Mouse (Mus musculus) midbrain, postnatal 0 days (tissue): ENCODE measurements around the gene Dtnb. TPM values are rescaled to one million over a fixed set of nuclear protein-coding genes. Genes with fewer than 3 reads are reported as not detected.

Experiments used
- ATAC-seq: fragments of 200-750 bp; cut with Nextera tagmentation; 2 replicates; pipeline ENCODE4 v1.8.0; 2017; ENCODE audit warnings: moderate number of reproducible peaks, mild to moderate bottlenecking, moderate TSS enrichment, moderate library complexity; ENCODE audit not compliant: low FRiP score
- DNase-seq: peaks from one replicate; pipeline ENCODE4 v3.0.0-alpha.2; 2015; ENCODE audit warnings: low spot score
- H3K27ac ChIP-seq: fragments of 300-500 bp; sonication (generic); 2 replicates; pipeline ENCODE4 v1.5.1; 2014; ENCODE audit warnings: low read depth, mild to moderate bottlenecking, low read length, mixed read lengths
- H3K27me3 ChIP-seq: fragments of 300-500 bp; sonication (generic); 2 replicates; pipeline ENCODE4 v1.6.1; 2014; ENCODE audit warnings: low read length, control low read depth, mixed read lengths; ENCODE audit not compliant: insufficient read depth
- H3K36me3 ChIP-seq: fragments of 300-500 bp; sonication (generic); 2 replicates; pipeline ENCODE4 v1.6.1; 2014; ENCODE audit warnings: low read length, control low read depth, mixed read lengths; ENCODE audit not compliant: insufficient read depth
- H3K4me1 ChIP-seq: fragments of 300-500 bp; sonication (generic); 2 replicates; pipeline ENCODE4 v1.6.1; 2014; ENCODE audit warnings: mild to moderate bottlenecking, control low read depth, antibody characterized with exemption, low read length, mixed read lengths; ENCODE audit not compliant: insufficient read depth
- H3K4me2 ChIP-seq: fragments of 300-500 bp; sonication (generic); 2 replicates; pipeline ENCODE4 v1.6.1; 2014; ENCODE audit warnings: low read depth, mild to moderate bottlenecking, low read length, mixed read lengths; ENCODE audit not compliant: poor library complexity, severe bottlenecking
- H3K4me3 ChIP-seq: fragments of 300-500 bp; sonication (generic); 2 replicates; pipeline ENCODE4 v1.5.1; 2014; ENCODE audit warnings: low read depth, mild to moderate bottlenecking, low read length, moderate library complexity
- H3K9ac ChIP-seq: fragments of 300-500 bp; sonication (generic); replicated peaks from 2 replicates; pipeline ENCODE4 v1.6.1; 2014; ENCODE audit warnings: mild to moderate bottlenecking, low read length, moderate library complexity, mixed read lengths; ENCODE audit not compliant: poor library complexity, severe bottlenecking
- H3K9me3 ChIP-seq: fragments of 300-500 bp; sonication (generic); 2 replicates; pipeline ENCODE4 v1.6.1; 2016; ENCODE audit warnings: low read length, control low read depth
- CTCF ChIP-seq: IDR thresholded peaks from 2 replicates; pipeline ENCODE4 v1.5.1; 2016; ENCODE audit warnings: antibody characterized with exemption, mild to moderate bottlenecking
- WGBS: fragments of 180-500 bp; shearing (Covaris S2); extraction: QIAGEN DNeasy Blood & Tissue Kit; methylation state at CpG from one replicate; pipeline ENCODE4 v1.1.7; 2014; 5-methylcytosine and 5-hydroxymethylcytosine counted together
- polyA plus RNA-seq: library from polyadenylated mRNA; unstranded; fragments of >200 nt; fragmentation: Nextera tagmentation; extraction: Ambion mirVana; gene quantifications from 2 replicates; pipeline ENCODE4 v1.2.1, GENCODE M21; 2015
- total RNA-seq: library from RNA; depleted of rRNA; stranded (reverse); fragments of >200 nt; gene quantifications from 2 replicates; pipeline ENCODE4 v1.2.3, GENCODE M21; 2014

Dtnb gene
- total and polyA plus RNA-seq, 2 experiments from 2014 or later = 52.0 to 57.3 TPM

DNA sequence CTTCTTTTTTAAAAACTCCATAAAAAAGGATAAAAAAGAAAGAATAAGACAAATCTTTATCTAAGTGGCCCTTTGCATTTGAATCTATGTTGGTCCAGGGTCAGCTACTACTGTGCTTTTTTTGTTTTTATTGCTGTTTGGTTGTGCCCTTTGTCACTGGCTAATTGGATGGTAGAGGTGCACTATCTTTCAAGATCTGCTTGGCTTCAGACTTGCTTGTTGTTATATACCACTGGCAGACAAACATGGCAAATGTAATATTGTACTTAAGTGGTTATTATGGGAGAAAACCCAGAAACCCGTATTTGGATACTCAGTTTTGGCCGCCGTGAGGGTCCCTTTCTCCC is 46.8 kb downstream of the Dtnb start:
- no peaks in the 10 kb centered on the region for H3K4me1 ChIP-seq
- H3K4me2 ChIP-seq = no peak overlapping the region
- ATAC-seq = no peak
- no peaks in the 10 kb centered on the region for H3K9me3 ChIP-seq
- H3K9ac ChIP-seq = no peak overlapping the region
- H3K27me3 ChIP-seq = no peaks in the 10 kb centered on the region
- no peak overlapping the region for H3K27ac ChIP-seq
- DNase-seq = no peak
- H3K36me3 ChIP-seq = no peaks in the 10 kb centered on the region; the same call in 1 of the 2 replicates
- WGBS = 96% methylated on average over 3 of the region's 3 CpGs
- TF ChIP-seq CTCF = no peak
- H3K4me3 ChIP-seq = no peak overlapping the region

DNA sequence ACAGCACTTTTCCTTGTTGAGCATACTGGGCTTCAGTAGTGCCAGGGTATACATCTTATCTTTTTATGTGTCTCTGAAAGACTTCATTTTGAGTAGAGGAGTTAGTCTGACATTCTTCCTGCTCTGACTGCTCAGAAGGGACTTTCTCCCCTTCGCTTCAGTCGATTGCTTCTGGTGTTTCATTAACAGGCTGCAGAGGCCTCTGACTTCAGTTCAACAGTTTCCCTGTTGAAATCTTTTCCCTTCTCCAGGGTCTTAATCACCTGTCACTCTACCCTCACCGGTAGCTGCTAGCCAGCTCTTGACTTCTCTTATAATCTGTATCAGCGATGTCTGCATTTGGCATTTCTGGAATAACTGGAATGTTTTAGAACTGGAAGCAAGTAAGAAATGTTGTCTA is 54.7 kb downstream of the Dtnb start:
- DNase-seq = no peak
- Histone ChIP-seq H3K4me2 (no peak overlapping the region), H3K9me3 (no peaks in the 10 kb centered on the region), H3K36me3 (no peaks in the 10 kb centered on the region), H3K27ac (no peak overlapping the region), H3K9ac (no peak overlapping the region), H3K4me3 (no peak overlapping the region), H3K4me1 (no peaks in the 10 kb centered on the region), H3K27me3 (no peaks in the 10 kb centered on the region)
- ATAC-seq = no peak
- WGBS = 72% methylated on average over 4 of the region's 4 CpGs
- TF ChIP-seq CTCF = no peak

DNA sequence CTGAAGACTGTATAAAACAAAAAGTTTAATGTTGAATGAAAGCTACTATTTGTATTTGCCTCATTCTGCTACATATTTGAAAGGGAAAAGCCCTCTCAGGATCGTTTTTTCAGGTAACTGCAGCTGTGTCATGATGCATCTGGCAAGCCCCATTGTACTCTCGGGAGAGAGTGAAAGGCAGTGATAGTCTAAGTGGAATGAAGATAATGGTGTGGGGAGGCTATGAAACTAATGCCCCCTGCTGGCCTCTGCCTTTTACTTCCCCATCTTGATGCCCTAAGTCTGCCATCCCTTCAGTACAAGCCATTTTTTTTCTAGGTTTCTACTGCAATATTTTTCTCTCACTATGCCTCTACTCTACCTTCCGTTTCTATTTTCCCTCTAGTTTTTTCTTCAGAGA is 69.8 kb downstream of the Dtnb start:
- no peaks in the 10 kb centered on the region for H3K27me3 ChIP-seq
- 55% methylated on average over 3 of the region's 3 CpGs for WGBS
- H3K27ac ChIP-seq = no peak overlapping the region
- H3K4me3 ChIP-seq = no peak overlapping the region
- ATAC-seq (no peak), DNase-seq (no peak)
- no peaks in the 10 kb centered on the region for H3K4me1 ChIP-seq
- no peak overlapping the region for H3K4me2 ChIP-seq
- TF ChIP-seq CTCF = peak; percentile 25; the same call in 1 of the 2 replicates
- H3K36me3 ChIP-seq = no peaks in the 10 kb centered on the region
- no peaks in the 10 kb centered on the region for H3K9me3 ChIP-seq
- H3K9ac ChIP-seq = no peak overlapping the region

DNA sequence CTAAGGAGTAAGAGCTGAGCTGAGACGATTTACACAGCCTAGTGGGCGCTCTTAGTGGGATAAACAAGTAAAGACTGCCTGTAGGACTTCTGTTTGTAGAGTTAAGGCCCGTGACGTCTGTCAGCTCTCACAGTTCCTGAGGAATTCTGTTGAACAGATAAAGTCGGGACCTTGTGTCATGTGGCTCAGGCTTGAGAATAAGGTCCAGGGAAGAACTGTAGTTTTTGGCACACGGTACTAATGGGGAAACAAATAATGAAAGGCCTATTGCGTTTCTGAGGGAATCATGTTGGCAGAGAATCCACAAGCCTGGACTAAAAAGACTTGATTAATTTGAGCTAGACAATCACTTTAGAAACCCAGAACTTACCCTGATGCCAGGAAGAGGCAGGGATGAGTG is 84.6 kb downstream of the Dtnb start:
- Histone ChIP-seq H3K4me2 (no peak overlapping the region), H3K9ac (no peak overlapping the region), H3K9me3 (no peaks in the 10 kb centered on the region), H3K27ac (no peak overlapping the region), H3K4me1 (no peaks in the 10 kb centered on the region), H3K4me3 (no peak overlapping the region), H3K27me3 (no peaks in the 10 kb centered on the region), H3K36me3 (0 out of 2 replicates have a peak, but pooled peaks cover 3% of the 10 kb centered on the region)
- 70% methylated on average over 7 of the region's 7 CpGs for WGBS
- TF ChIP-seq CTCF = no peak
- ATAC-seq = no peak
- peak; percentile 21 for DNase-seq

DNA sequence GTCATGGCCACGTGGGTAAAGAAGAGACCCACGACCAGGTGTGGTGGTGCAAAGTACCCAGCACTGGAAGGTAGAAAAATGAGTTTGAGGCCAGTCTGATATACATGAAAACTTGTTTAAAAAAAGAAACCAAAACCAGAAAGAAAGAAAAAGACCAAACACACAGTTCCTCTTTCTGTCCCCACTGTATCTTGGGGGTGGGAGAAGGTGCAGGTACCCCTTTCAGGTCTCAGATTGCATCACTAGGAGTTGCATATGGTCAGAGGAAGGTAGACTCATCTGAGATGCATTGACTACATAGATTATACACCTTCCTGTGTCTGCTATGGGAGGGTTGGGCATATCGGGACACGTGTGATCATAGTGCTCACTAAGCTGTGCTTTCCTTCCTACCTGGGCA is 85.1 kb downstream of the Dtnb start:
- no peaks in the 10 kb centered on the region for H3K27me3 ChIP-seq
- no peak overlapping the region for H3K27ac ChIP-seq
- no peaks in the 10 kb centered on the region for H3K4me1 ChIP-seq
- no peak overlapping the region for H3K9ac ChIP-seq
- DNase-seq (no peak), ATAC-seq (no peak)
- no peak for TF ChIP-seq CTCF
- H3K36me3 ChIP-seq = 0 out of 2 replicates have a peak, but pooled peaks cover 3% of the 10 kb centered on the region
- H3K9me3 ChIP-seq = no peaks in the 10 kb centered on the region
- no peak overlapping the region for H3K4me2 ChIP-seq
- WGBS = 86% methylated on average over 4 of the region's 4 CpGs
- no peak overlapping the region for H3K4me3 ChIP-seq

DNA sequence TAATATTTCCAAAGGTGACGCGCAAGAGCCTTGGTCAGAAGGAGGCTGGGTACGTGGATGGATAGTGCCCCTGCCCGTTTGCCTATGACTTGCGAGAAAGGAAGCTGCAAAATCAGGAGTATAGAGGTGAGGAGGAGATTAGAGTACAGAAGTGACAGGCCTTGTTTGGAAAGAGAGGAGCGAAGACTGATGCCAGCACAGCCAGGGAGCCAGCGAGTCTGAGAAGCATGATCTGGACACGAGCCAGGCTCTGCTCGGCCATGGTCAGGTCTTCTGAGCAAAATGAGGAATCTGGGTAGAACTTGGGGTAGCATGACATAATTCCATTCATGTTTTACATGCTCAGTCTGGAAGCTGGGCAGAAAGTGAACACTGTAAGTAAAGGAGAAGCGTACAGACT is 85.6 kb downstream of the Dtnb start:
- no peak for TF ChIP-seq CTCF

More for the DNA sequence above, 85.6 kb downstream of the Dtnb start:
- Histone ChIP-seq H3K36me3 (0 out of 2 replicates have a peak, but pooled peaks cover 3% of the 10 kb centered on the region), H3K4me1 (no peaks in the 10 kb centered on the region), H3K27me3 (no peaks in the 10 kb centered on the region), H3K4me3 (no peak overlapping the region), H3K4me2 (no peak overlapping the region), H3K9ac (no peak overlapping the region), H3K9me3 (no peaks in the 10 kb centered on the region), H3K27ac (no peak overlapping the region)
- peak; percentile 39 for DNase-seq
- no peak for ATAC-seq
- 81% methylated on average over 10 of the region's 10 CpGs for WGBS
